Mouse (Mus musculus): ENCODE measurements around the gene Atp1a1. TPM values are rescaled to one million over a fixed set of nuclear protein-coding genes. Genes with fewer than 3 reads are reported as not detected.

Gene Atp1a1
- 63.5 and 78.0 TPM in 2 replicates for polyA plus RNA-seq (2015; fragmentation: Nextera tagmentation; extraction: Ambion mirVana)

DNA sequence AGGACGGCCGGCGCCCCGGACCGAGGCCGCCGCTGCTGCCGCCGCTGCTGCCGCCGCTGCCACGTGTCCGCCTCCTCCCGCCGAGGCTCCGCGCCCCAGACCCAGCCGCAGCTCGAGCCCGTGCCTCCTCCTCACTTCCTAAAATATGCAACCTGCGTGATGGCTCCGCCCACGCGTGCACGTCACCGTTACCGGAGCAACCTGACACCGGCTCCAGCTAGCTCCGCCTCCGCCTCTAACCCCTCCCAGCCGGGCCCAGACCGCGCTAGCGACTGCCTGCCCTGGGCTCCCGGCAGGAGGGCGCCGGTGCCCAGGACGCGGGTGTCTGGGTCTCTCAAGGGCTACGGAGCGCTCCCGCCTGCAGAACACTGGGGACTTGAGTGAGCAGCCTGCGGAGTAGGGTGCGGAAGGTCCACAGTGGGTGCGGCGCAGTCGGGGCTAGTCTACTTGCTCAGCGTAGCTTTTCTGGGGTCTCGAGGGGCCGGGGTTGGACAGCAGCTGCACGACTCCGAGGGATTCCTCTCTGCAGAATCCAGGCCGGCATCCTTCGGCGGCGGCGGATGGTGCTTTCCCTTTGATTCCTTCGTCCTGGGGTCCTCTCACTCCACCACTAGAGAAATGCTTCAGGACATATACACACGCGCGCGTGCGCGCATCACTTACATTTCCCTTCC, at the start of gene Atp1a1:
TSS of gene Atp1a1 (minus strand) at position 135 of the 674 bp plus-strand sequence.
- H3K4me1 ChIP-seq, result peaks cover 42% of the 10 kb centered on the region
- H3K27me3 ChIP-seq, result no peaks in the 10 kb centered on the region
- peak within 1 kb of the TSS; percentile 95 for H3K9ac ChIP-seq
- peak within 1 kb of the TSS; percentile 97 for H3K27ac ChIP-seq
- peak; percentile 97 for ATAC-seq (ENCODE audit: insufficient number of reproducible peaks, low FRiP score, low TSS enrichment, low read depth)
- peak within 1 kb of the TSS; percentile 89 for H3K4me2 ChIP-seq
- under 1% methylated on average over 62 of the region's 64 CpGs for WGBS
- H3K9me3 ChIP-seq, result no peaks in the 10 kb centered on the region
- peak within 1 kb of the TSS; percentile 92 for H3K4me3 ChIP-seq
- H3K36me3 ChIP-seq, result no peaks in the 10 kb centered on the region

DNA sequence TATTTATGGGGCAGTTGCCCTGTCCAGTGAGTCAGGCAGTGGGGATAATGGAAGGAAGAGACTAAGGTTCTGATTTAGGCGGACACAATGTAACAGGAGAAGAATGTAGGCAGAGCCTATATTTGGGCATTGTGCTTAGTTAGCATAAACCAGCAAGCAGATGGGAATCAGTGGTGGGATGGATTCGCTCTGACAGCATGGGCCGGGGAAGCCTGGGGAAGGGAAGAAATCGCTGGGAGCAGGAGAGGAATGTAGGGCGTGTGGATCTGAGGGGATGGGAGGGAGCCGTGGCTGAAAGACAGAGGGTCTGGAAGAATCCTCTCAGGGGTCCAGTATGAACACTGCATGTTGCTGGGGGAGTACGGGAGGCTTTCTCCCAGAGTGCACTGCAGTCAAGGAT, 49.0 kb upstream of the Atp1a1 start:
- H3K9ac ChIP-seq, result no peak overlapping the region
- no peak overlapping the region for H3K4me2 ChIP-seq
- no peaks in the 10 kb centered on the region for H3K27me3 ChIP-seq
- WGBS, result 38% methylated on average over 7 of the region's 7 CpGs
- no peak overlapping the region for H3K4me3 ChIP-seq
- no peaks in the 10 kb centered on the region for H3K36me3 ChIP-seq
- 0 out of 2 replicates have a peak, but pooled peaks cover 4% of the 10 kb centered on the region for H3K4me1 ChIP-seq
- ATAC-seq (ENCODE audit: insufficient number of reproducible peaks, low FRiP score, low TSS enrichment, low read depth), result no peak
- H3K9me3 ChIP-seq, result no peaks in the 10 kb centered on the region
- no peak overlapping the region for H3K27ac ChIP-seq

DNA sequence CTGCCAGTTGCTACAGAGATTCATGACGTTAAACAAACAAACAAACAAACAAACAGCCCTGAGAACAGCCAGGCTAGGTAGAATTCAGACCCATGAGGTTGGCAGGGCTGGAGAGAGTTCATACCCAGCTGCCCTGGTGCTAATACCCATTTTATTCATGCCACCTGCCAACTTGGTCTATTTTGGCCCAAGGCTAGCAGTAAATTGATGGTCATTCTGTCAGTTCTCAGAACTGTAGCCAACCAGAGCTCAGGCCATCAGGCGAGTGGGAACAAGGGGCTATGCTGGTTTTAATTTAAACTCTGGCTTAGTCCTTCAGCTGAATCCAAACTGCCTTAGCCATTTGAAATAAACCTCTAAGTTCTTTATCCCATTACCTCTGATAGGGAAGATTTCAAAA, 48.5 kb upstream of the Atp1a1 start:
- Histone ChIP-seq H3K27me3 (no peaks in the 10 kb centered on the region), H3K27ac (no peak overlapping the region), H3K4me2 (no peak overlapping the region), H3K4me1 (0 out of 2 replicates have a peak, but pooled peaks cover 8% of the 10 kb centered on the region), H3K9ac (no peak overlapping the region), H3K9me3 (no peaks in the 10 kb centered on the region), H3K4me3 (no peak overlapping the region), H3K36me3 (no peaks in the 10 kb centered on the region)
- no peak for ATAC-seq (ENCODE audit: insufficient number of reproducible peaks, low FRiP score, low TSS enrichment, low read depth)
- 61% methylated on average over 2 of the region's 2 CpGs for WGBS

DNA sequence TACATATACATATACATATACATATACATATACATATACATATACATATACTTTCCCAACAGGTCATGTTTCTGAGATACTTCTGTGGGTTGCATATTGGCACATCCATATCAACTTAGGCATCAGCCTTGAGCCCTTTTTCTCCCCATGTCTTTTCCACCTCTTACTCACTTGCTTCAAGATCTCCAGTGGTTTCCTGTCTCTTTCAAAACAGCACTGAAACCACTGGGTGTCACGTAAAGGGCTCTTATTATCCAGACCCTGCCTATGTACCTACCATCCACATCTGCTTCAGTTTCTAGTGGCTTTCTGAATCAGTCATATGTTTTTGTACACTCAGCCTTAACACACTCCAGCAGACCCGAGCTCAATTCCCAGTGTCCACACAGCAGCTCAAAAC, 45.8 kb upstream of the Atp1a1 start:
- Histone ChIP-seq H3K27me3 (no peaks in the 10 kb centered on the region), H3K27ac (no peak overlapping the region), H3K9me3 (no peaks in the 10 kb centered on the region), H3K9ac (no peak overlapping the region), H3K4me1 (0 out of 2 replicates have a peak, but pooled peaks cover 8% of the 10 kb centered on the region), H3K4me3 (no peak overlapping the region), H3K36me3 (no peaks in the 10 kb centered on the region), H3K4me2 (no peak overlapping the region)
- no peak for ATAC-seq (ENCODE audit: insufficient number of reproducible peaks, low FRiP score, low TSS enrichment, low read depth)
- WGBS, result 56% methylated on average over 2 of the region's 2 CpGs

DNA sequence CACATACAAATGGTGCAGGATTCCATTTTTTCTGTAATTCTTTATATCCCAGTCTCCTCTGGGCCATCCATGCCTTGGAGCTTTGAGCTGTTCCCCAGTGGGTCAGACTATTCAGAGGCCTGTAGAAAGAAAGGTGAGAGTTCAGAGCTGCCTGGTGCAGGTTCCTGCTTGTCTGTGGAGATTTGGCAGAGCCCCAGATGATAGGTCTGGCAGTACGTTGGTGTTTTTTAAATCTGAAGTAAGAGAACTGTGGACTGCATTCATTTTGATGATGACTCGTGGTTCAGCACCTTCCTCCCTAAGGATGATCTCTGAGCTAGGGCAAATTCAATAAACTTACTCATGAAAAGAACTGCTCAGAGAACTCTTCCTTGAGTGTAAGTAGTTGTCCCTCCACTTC, 44.8 kb upstream of the Atp1a1 start:
- Histone ChIP-seq H3K4me2 (no peak overlapping the region), H3K9me3 (no peaks in the 10 kb centered on the region)

DNA sequence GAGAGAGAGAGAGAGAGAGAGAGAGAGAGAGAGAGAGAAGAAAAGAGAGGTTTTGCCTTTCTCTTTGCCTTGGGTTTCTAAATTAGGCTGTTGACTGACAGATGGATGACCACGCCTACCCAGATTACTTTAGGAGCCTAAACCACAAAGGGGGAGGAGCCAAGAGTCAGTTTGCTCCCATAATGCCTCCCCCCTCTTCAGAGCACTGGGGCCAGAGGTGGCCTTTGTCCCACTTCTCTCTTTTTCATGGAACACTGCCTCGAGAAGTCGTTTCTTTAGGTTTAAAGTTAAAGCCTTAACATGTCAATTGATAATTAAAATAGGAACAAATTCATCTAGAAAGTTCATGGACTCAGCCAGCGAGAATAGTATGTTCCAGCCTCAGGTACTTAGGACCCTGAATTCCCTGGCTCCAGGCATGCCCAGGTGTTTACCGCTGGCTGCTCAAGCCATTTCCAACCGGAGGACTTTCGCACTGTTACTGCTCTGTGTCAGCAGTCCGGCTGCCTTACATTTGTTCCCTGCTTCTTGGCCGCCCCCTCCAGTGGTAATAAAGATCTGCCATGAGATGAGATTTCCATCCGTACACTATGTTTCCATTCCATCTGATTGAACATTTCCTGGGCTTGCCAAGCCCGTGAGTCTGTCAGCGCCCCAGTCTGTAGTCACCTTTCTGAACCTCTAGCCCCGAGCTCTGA, 43.8 kb upstream of the Atp1a1 start:
- 0 out of 2 replicates have a peak, but pooled peaks cover 5% of the 10 kb centered on the region for H3K4me1 ChIP-seq
- H3K27ac ChIP-seq, result no peak overlapping the region
- no peaks in the 10 kb centered on the region for H3K27me3 ChIP-seq
- H3K4me3 ChIP-seq, result no peak overlapping the region
- ATAC-seq (ENCODE audit: insufficient number of reproducible peaks, low FRiP score, low TSS enrichment, low read depth), result no peak
- 55% methylated on average over 13 of the region's 13 CpGs for WGBS
- no peak overlapping the region for H3K9ac ChIP-seq
- no peaks in the 10 kb centered on the region for H3K36me3 ChIP-seq
- no peaks in the 10 kb centered on the region for H3K9me3 ChIP-seq
- H3K4me2 ChIP-seq, result no peak overlapping the region

More for the DNA sequence above, 44.8 kb upstream of the Atp1a1 start:
- 0 out of 2 replicates have a peak, but pooled peaks cover 8% of the 10 kb centered on the region for H3K4me1 ChIP-seq
- no peaks in the 10 kb centered on the region for H3K36me3 ChIP-seq
- H3K27ac ChIP-seq, result no peak overlapping the region
- no peak for ATAC-seq (ENCODE audit: insufficient number of reproducible peaks, low FRiP score, low TSS enrichment, low read depth)
- H3K9ac ChIP-seq, result no peak overlapping the region
- H3K27me3 ChIP-seq, result no peaks in the 10 kb centered on the region
- no peak overlapping the region for H3K4me3 ChIP-seq
- WGBS, result 50% methylated on average over 2 of the region's 2 CpGs

DNA sequence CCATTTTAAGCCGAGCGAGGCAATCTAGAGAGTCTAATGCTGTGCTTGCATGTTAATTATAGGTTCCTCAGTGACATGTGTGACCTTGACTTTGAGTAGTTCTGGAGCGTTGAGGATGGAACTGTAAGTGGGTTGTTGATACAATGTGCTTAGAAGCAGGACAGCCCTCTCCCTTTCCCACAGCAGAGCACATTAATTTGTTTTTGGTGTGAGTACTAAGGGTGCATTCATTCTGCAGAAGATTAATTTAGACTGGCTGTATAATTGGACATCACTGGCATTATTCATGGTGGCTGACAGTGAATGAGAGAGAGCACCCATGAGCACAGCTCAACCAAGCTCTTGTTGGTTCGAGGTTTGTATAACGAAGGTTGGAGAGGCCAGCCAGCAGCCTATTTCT, 42.3 kb upstream of the Atp1a1 start:
- H3K9me3 ChIP-seq, result no peaks in the 10 kb centered on the region
- no peak for ATAC-seq (ENCODE audit: insufficient number of reproducible peaks, low FRiP score, low TSS enrichment, low read depth)
- H3K4me2 ChIP-seq, result no peak overlapping the region
- no peaks in the 10 kb centered on the region for H3K36me3 ChIP-seq
- H3K9ac ChIP-seq, result no peak overlapping the region
- H3K27ac ChIP-seq, result no peak overlapping the region
- H3K4me3 ChIP-seq, result no peak overlapping the region
- WGBS, result 79% methylated on average over 5 of the region's 5 CpGs
- H3K4me1 ChIP-seq, result peaks cover 5% of the 10 kb centered on the region; the same call in 1 of the 2 replicates
- no peaks in the 10 kb centered on the region for H3K27me3 ChIP-seq

DNA sequence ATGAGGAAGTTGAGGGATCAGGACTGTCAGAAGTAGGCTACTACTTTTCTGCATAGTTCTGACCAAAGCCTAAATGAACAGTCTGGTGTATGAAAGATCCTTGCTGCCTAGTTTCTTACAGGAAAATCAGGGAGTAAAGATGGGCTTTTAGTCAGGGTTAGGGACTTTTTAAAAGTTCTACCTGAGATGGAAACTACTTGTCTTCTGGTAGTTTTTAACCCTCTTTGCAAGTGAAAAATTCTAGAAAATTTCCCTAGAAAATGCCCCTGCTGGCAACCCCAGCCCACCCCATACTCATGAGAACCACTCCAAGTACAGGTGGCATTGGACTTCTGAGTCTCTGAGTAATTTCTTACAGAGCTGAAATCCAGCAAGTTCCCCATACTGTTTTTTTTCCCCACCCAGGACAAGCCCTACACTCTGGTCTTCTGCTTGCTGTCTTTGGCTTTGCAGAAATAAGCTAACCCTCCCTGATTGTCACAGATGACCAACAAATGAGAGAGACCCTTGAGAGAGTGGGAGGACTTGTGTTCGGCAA, 41.2 kb upstream of the Atp1a1 start:
- no peaks in the 10 kb centered on the region for H3K27me3 ChIP-seq
- H3K4me1 ChIP-seq, result peaks cover 5% of the 10 kb centered on the region; the same call in 1 of the 2 replicates
- H3K4me2 ChIP-seq, result no peak overlapping the region
- ATAC-seq (ENCODE audit: insufficient number of reproducible peaks, low FRiP score, low TSS enrichment, low read depth), result no peak
- no peaks in the 10 kb centered on the region for H3K36me3 ChIP-seq
- no peaks in the 10 kb centered on the region for H3K9me3 ChIP-seq
- no peak overlapping the region for H3K9ac ChIP-seq
- WGBS, result 67% methylated on average over 1 of the region's 1 CpGs
- H3K27ac ChIP-seq, result no peak overlapping the region
- no peak overlapping the region for H3K4me3 ChIP-seq

DNA sequence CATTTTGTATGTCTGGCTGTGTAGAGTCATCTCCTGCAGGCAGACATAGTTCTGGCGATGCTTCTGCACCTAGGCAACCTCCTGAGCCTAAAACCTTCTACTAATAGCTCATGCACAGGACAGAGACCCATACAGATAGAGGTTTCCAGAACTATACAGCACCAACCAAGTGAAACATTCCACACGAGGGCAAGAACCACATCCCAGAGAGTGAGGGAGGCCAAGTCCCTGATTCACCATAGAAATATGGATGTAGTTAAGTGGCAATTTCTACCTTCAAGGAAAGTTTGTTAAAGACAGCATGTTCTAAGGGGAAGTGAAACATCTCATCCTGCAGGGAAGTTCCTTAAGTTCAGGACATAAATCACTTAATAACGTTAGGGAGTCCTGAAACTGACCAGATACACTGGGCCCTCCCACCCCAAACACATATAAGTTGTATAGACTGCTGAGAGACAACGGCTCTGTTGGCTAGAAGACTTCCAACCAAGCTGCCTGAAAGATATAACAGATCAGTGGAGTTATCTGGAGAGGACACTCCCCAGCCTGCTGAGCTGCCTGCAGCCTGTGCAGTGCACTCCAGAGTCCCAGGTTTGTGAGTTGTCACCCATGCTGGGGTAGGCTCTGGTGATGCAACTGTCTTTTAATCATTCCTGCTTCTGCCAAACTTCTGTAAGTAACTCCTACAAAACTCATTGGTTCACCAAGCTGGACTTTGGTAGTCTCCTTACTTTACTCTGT, 39.7 kb upstream of the Atp1a1 start:
- Histone ChIP-seq H3K27ac (no peak overlapping the region), H3K9ac (no peak overlapping the region), H3K4me1 (peaks cover 5% of the 10 kb centered on the region; the same call in 1 of the 2 replicates), H3K36me3 (no peaks in the 10 kb centered on the region), H3K27me3 (no peaks in the 10 kb centered on the region), H3K9me3 (no peaks in the 10 kb centered on the region), H3K4me3 (no peak overlapping the region), H3K4me2 (no peak overlapping the region)
- WGBS, result 72% methylated on average over 4 of the region's 4 CpGs
- no peak for ATAC-seq (ENCODE audit: insufficient number of reproducible peaks, low FRiP score, low TSS enrichment, low read depth)

DNA sequence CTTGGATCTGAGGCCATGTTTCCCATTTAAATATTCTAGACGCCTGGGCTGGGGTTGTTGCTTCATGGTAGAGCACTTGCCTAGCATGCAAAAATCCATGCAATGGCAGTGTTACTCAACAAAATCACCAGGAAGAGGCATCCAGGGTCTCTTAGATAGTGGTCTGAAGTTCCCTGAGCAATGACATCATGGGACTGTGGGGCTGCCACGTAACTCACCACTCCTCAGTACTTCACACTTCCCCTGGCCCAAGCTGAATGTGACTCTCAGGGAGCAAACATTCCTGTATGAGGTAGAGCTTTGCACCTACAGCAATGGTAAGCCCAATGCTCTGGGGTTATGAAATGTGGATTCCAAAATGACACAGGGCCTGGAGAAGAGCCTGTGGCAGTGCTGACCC, 38.8 kb upstream of the Atp1a1 start:
- Histone ChIP-seq H3K36me3 (no peaks in the 10 kb centered on the region), H3K4me1 (peaks cover 2% of the 10 kb centered on the region; the same call in 1 of the 2 replicates), H3K9ac (no peak overlapping the region), H3K27ac (no peak overlapping the region), H3K4me3 (no peak overlapping the region), H3K27me3 (no peaks in the 10 kb centered on the region), H3K4me2 (no peak overlapping the region), H3K9me3 (no peaks in the 10 kb centered on the region)
- ATAC-seq (ENCODE audit: insufficient number of reproducible peaks, low FRiP score, low TSS enrichment, low read depth), result no peak
- 80% methylated on average over 2 of the region's 2 CpGs for WGBS

DNA sequence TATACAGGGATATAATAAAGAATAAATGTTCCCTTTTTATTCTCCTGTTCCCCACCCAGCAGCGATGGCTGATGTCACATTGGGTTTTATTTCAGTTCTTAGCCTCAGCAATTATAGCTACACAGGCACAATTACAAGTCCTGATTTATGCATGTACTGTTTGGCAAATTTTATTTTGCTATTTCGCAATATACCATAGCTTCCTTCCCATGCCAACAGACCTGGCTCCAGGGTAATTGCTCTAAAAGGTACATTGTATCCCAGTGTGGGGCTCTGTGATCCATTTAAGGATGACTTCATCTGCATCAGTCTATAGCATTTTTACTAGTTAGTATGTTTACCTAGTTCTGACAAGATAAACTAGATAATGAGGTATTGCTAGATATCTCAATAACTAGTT, 33.7 kb upstream of the Atp1a1 start:
- H3K9ac ChIP-seq, result no peak overlapping the region
- no peaks in the 10 kb centered on the region for H3K27me3 ChIP-seq
- no peak overlapping the region for H3K4me2 ChIP-seq
- no peak overlapping the region for H3K4me3 ChIP-seq
- H3K27ac ChIP-seq, result no peak overlapping the region
- 72% methylated on average over 2 of the region's 2 CpGs for WGBS
- H3K9me3 ChIP-seq, result no peaks in the 10 kb centered on the region
- no peak for ATAC-seq (ENCODE audit: insufficient number of reproducible peaks, low FRiP score, low TSS enrichment, low read depth)
- no peaks in the 10 kb centered on the region for H3K36me3 ChIP-seq
- H3K4me1 ChIP-seq, result no peaks in the 10 kb centered on the region; the same call in 1 of the 2 replicates

Data from limb, embryonic 15.5 days (tissue).